Mouse (Mus musculus) stomach, embryonic 16.5 days (tissue): ENCODE data around the gene Zc3hav1. TPM values are rescaled to one million over a fixed set of nuclear protein-coding genes. Genes with fewer than 3 reads are reported as not detected.

Source experiments
- ATAC-seq: fragments of 200-750 bp; cut with Nextera tagmentation; 2 replicates; pipeline ENCODE4 v1.8.0; 2017; ENCODE audit warnings: moderate number of reproducible peaks, moderate TSS enrichment; ENCODE audit not compliant: insufficient read depth, low FRiP score
- H3K27ac ChIP-seq: fragments of 300-500 bp; sonication (generic); 2 replicates; pipeline ENCODE4 v1.5.1; 2014; ENCODE audit warnings: low read length
- H3K27me3 ChIP-seq: fragments of 300-500 bp; sonication (generic); 2 replicates; pipeline ENCODE4 v1.6.1; 2014; ENCODE audit warnings: low read length, control low read depth, mixed read lengths; ENCODE audit not compliant: control insufficient read depth, insufficient read depth
- H3K36me3 ChIP-seq: fragments of 300-500 bp; sonication (generic); 2 replicates; pipeline ENCODE4 v1.6.1; 2014; ENCODE audit warnings: low read length; ENCODE audit not compliant: control insufficient read depth, insufficient read depth
- H3K4me1 ChIP-seq: fragments of 300-500 bp; sonication (generic); 2 replicates; pipeline ENCODE4 v1.6.1; 2014; ENCODE audit warnings: low read length, control low read depth, mixed read lengths; ENCODE audit not compliant: control insufficient read depth, insufficient read depth
- H3K4me2 ChIP-seq: fragments of 300-500 bp; sonication (generic); 2 replicates; pipeline ENCODE4 v1.6.1; 2014; ENCODE audit warnings: low read depth, low read length, mixed read lengths
- H3K4me3 ChIP-seq: fragments of 300-500 bp; sonication (generic); replicated peaks from 2 replicates; pipeline ENCODE4 v1.5.1; 2014; ENCODE audit warnings: mild to moderate bottlenecking, low read length
- H3K9ac ChIP-seq: fragments of 300-500 bp; sonication (generic); 2 replicates; pipeline ENCODE4 v1.6.1; 2014; ENCODE audit warnings: low read length
- H3K9me3 ChIP-seq: fragments of 300-500 bp; sonication (generic); replicated peaks from 2 replicates; pipeline ENCODE4 v1.6.1; 2016; ENCODE audit warnings: low read length, control low read depth; ENCODE audit not compliant: control insufficient read depth
- WGBS: fragments of 180-500 bp; shearing (Covaris S2); extraction: QIAGEN DNeasy Blood & Tissue Kit; methylation state at CpG from one replicate; pipeline ENCODE4 v1.1.7; 2014; 5-methylcytosine and 5-hydroxymethylcytosine counted together
- polyA plus RNA-seq: library from polyadenylated mRNA; unstranded; fragments of >200 nt; fragmentation: Nextera tagmentation; extraction: Ambion mirVana; gene quantifications from 2 replicates; pipeline ENCODE4 v1.2.1, GENCODE M21; 2015

The Zc3hav1 gene
- polyA plus RNA-seq, 1 experiment from 2014 or later = 10.0 TPM

DNA sequence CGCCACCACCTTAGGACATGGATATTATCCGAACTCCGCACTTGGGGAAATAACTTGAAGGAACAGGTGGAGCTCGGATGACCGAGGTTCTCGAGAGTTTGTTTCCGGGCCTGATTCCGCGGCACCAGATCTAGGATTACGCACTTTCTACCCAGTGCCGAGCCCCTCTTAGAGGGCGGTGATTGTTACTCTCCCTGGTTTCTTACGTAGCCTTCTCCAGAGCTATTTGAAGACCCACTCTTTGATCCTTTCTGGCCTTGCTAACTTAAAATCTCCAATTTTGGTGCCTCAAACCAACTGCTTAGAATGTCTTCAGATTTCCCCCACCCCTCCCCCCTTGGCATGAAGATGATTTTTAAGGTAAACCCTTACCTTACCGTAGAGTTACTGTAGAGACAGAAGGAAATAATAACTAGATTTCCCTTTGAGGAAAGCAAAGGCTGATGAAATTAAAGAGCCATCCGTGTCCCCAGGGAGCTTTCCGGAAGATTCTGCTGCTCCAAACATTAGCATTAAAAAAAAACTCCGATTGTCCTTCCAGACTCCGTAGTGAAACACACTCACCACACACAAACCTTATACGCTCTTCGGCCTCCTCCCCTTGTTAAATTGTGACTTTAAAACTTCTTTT lies 435 bp upstream of the Zc3hav1 start:
- no peak for ATAC-seq
- WGBS = 5% methylated on average over 20 of the region's 20 CpGs
- Histone ChIP-seq H3K9me3 (no peaks in the 10 kb centered on the region), H3K27ac (peak overlapping the region; percentile 80), H3K27me3 (peaks cover 5% of the 10 kb centered on the region), H3K4me1 (peaks cover 11% of the 10 kb centered on the region), H3K36me3 (no peaks in the 10 kb centered on the region), H3K4me2 (peak overlapping the region; percentile 66), H3K4me3 (peak overlapping the region; percentile 75), H3K9ac (peak overlapping the region; percentile 81)

DNA sequence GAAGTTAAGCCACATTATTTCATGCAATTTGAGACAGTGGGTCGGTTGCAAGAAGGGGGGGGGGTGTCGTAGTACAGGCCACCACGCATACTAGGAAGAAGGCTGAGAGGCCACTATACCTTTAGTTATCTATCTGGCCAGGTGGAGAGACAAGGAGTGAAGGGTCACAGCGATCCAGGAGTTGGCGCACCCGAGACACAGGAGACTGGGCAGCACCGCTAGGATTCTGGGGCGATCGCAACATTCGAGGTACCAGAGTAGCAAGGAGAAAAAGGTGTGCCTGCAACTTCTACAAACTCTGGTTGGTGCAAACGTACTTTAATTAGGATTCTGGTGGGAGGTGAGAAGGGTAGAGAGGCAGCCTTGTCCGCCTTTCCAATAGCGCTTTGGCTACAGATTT lies 1.2 kb downstream of the Zc3hav1 start:
- no peak for ATAC-seq
- H3K9me3 ChIP-seq = no peaks in the 10 kb centered on the region
- no peak overlapping the region for H3K27ac ChIP-seq
- H3K4me2 ChIP-seq = peak overlapping the region; percentile 66
- H3K36me3 ChIP-seq = no peaks in the 10 kb centered on the region
- H3K9ac ChIP-seq = peak overlapping the region; percentile 81
- 17% methylated on average over 13 of the region's 13 CpGs for WGBS
- H3K4me1 ChIP-seq = peaks cover 15% of the 10 kb centered on the region
- H3K4me3 ChIP-seq = peak overlapping the region; percentile 75
- H3K27me3 ChIP-seq = peaks cover 5% of the 10 kb centered on the region

GRCm38 (mm10) chr6:38352451-38352850 lies 2.0 kb downstream of the Zc3hav1 start:
- no peaks in the 10 kb centered on the region for H3K9me3 ChIP-seq
- H3K27me3 ChIP-seq = peaks cover 5% of the 10 kb centered on the region
- 29% methylated on average over 10 of the region's 10 CpGs for WGBS
- H3K4me2 ChIP-seq = peak overlapping the region; percentile 66
- H3K4me1 ChIP-seq = peaks cover 15% of the 10 kb centered on the region
- no peak for ATAC-seq
- H3K9ac ChIP-seq = no peak overlapping the region
- no peaks in the 10 kb centered on the region for H3K36me3 ChIP-seq
- no peak overlapping the region for H3K27ac ChIP-seq
- H3K4me3 ChIP-seq = peak overlapping the region; percentile 75

DNA sequence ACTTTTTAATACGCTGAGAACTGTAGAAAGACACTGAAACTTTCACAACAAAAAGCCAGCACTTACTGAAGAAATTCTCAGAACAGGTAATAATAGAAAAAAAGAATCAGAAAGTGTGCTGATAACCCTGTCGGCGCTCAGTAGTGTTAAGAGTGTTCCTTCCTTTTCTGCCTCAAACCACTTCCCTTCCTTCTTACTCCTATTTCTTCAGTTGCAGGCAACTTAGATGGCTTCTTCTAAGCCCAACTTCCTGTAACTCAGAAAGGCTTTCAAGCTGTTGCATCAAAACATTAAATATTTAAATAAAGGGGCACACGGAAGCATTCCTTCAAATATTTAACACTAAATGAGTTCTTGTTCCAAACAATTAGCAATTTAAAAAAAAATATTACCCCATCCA lies 2.5 kb downstream of the Zc3hav1 start:
- H3K4me3 ChIP-seq = no peak overlapping the region
- H3K36me3 ChIP-seq = no peaks in the 10 kb centered on the region
- no peak overlapping the region for H3K27ac ChIP-seq
- 62% methylated on average over 4 of the region's 4 CpGs for WGBS
- H3K27me3 ChIP-seq = peaks cover 5% of the 10 kb centered on the region
- H3K4me1 ChIP-seq = peaks cover 15% of the 10 kb centered on the region
- no peak overlapping the region for H3K4me2 ChIP-seq
- no peak for ATAC-seq
- H3K9ac ChIP-seq = no peak overlapping the region
- H3K9me3 ChIP-seq = no peaks in the 10 kb centered on the region

DNA sequence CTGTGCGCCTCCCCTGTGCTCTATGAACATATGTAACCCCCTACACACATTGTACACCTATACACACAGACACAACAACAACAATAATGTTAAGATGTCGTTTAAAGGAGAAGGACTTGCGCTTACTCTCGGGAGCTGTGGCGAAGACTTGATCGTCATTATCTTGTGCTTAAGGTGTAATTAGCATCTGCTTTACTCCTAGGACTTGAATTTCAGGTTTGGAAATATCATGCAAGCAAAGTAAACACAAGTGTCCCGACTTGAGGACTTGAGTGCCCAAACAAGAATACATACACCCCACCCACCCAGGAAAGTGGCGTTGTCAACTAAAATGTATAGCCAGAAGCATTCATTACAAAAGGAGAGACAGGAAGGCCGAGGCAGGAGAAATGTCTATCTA lies 4.6 kb downstream of the Zc3hav1 start:
- no peak for ATAC-seq
- H3K4me3 ChIP-seq = no peak overlapping the region
- no peak overlapping the region for H3K4me2 ChIP-seq
- H3K9ac ChIP-seq = no peak overlapping the region
- H3K9me3 ChIP-seq = no peaks in the 10 kb centered on the region
- no peaks in the 10 kb centered on the region for H3K36me3 ChIP-seq
- peaks cover 5% of the 10 kb centered on the region; the same call in 1 of the 2 replicates for H3K27me3 ChIP-seq
- WGBS = 61% methylated on average over 9 of the region's 9 CpGs
- H3K4me1 ChIP-seq = peaks cover 6% of the 10 kb centered on the region
- H3K27ac ChIP-seq = no peak overlapping the region

- H3K27ac ChIP-seq = no peak overlapping the region
- H3K4me2 ChIP-seq = no peak overlapping the region
- WGBS = 89% methylated on average over 6 of the region's 6 CpGs
- H3K36me3 ChIP-seq = no peaks in the 10 kb centered on the region
- no peak overlapping the region for H3K9ac ChIP-seq
- no peaks in the 10 kb centered on the region for H3K9me3 ChIP-seq
- H3K27me3 ChIP-seq = peaks cover 5% of the 10 kb centered on the region; the same call in 1 of the 2 replicates
- no peak for ATAC-seq
- H3K4me1 ChIP-seq = peaks cover 4% of the 10 kb centered on the region
- H3K4me3 ChIP-seq = no peak overlapping the region
Measured at GRCm38 (mm10) chr6:38348811-38349453, 5.5 kb downstream of the Zc3hav1 start.

- H3K9me3 ChIP-seq = no peaks in the 10 kb centered on the region
Measured at GRCm38 (mm10) chr6:38347875-38348274, 6.5 kb downstream of the Zc3hav1 start.

DNA sequence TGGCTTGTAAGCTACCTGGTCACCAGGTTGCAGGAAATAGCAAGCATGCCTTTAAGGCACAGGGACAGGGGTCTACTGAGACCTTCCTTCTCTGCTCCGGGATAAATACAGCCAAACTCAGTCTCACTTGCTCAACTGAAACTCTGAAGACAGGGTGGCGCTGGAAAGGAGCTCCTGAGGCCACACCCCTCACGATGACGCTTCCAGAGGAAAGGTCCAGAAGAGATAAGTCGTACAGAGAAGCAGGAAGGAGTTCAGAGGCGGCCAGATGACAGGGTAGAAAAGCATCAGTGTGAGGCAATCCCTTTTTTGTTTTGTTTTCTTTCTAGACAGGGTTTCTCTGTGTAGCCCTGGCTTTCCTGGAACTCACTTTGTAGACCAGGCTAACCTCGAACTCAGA lies 8.6 kb downstream of the Zc3hav1 start:
- Histone ChIP-seq H3K9me3 (no peaks in the 10 kb centered on the region), H3K4me2 (0 out of 2 replicates have a peak overlapping the region, but pooled peaks have one; percentile 20), H3K4me1 (peaks cover 18% of the 10 kb centered on the region), H3K4me3 (no peak overlapping the region), H3K27me3 (no peaks in the 10 kb centered on the region), H3K27ac (0 out of 2 replicates have a peak overlapping the region, but pooled peaks have one; percentile 51), H3K36me3 (no peaks in the 10 kb centered on the region), H3K9ac (no peak overlapping the region)
- WGBS = 39% methylated on average over 7 of the region's 7 CpGs
- ATAC-seq = peak; percentile 68; the same call in 1 of the 2 replicates

More at GRCm38 (mm10) chr6:38347875-38348274, 6.5 kb downstream of the Zc3hav1 start:
- no peak overlapping the region for H3K27ac ChIP-seq
- H3K9ac ChIP-seq = no peak overlapping the region
- WGBS = 63% methylated on average over 5 of the region's 5 CpGs
- ATAC-seq = no peak
- peaks cover 9% of the 10 kb centered on the region for H3K4me1 ChIP-seq
- no peak overlapping the region for H3K4me2 ChIP-seq
- no peak overlapping the region for H3K4me3 ChIP-seq
- no peaks in the 10 kb centered on the region; the same call in 1 of the 2 replicates for H3K27me3 ChIP-seq
- H3K36me3 ChIP-seq = no peaks in the 10 kb centered on the region

- WGBS = 77% methylated on average over 7 of the region's 7 CpGs
- Histone ChIP-seq H3K27ac (no peak overlapping the region), H3K27me3 (no peaks in the 10 kb centered on the region), H3K9ac (no peak overlapping the region), H3K4me1 (peaks cover 14% of the 10 kb centered on the region), H3K36me3 (no peaks in the 10 kb centered on the region), H3K9me3 (no peaks in the 10 kb centered on the region), H3K4me3 (no peak overlapping the region), H3K4me2 (no peak overlapping the region)
- no peak for ATAC-seq
Measured at GRCm38 (mm10) chr6:38344006-38344670, 10.3 kb downstream of the Zc3hav1 start.
